Comparison of ENCODE assay signal across 7 mouse cellular contexts in the genomic region with DNA sequence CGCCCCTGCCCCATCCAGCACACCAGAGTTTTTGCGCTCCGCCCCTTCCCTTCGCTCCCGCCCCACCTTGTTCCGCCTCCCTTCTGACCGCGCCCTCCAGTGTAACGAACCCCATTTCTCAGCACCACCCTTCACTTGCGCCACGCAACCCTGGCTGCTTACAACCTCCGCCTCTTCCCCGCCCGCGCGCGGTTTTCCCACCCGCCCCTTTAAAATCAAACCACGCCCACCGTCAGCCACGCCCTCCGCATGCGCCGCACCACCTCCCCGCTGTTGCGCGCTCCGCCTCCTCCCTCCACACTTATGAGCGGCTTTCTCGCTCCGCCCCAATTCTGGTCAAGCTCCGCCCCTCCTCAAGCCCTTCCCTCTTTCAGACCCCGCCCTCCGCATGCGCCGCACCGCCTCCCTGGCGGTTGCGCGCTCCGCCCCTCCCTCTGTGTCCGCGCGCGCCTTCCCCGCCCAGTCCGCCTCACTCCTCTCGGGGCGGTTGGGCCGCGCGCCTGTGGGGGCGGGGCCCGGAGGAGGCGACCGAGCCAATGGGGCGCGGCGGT. TPM values are rescaled to one million over a fixed set of nuclear protein-coding genes. Genes with fewer than 3 reads are reported as not detected.
DNase-seq lines count a peak whose midpoint lies in the region; ATAC-seq lines count a peak whose summit lies in the region.

A gene (plus strand): TSS at position 476 of the 551 bp plus-strand sequence.

- H3K9me3 ChIP-seq in embryonic facial prominence, embryonic 11.5 days (replicated peaks; ENCODE audit: control insufficient read depth, low read length) = no peaks in the 10 kb centered on the region
- no peaks in the 10 kb centered on the region for H3K9me3 ChIP-seq in limb, embryonic 10.5 days (replicated peaks)
- no peaks in the 10 kb centered on the region for H3K9me3 ChIP-seq in midbrain, embryonic 13.5 days

- H3K4me2 ChIP-seq in embryonic facial prominence, embryonic 11.5 days (ENCODE audit: low read depth, low read length) = peak within 1 kb of the TSS; percentile 43
- peak within 1 kb of the TSS; percentile 78 for H3K4me2 ChIP-seq in midbrain, embryonic 13.5 days (replicated peaks)

- DNase-seq in adrenal gland, postnatal 14 days = peak; percentile 100
- DNase-seq in embryonic facial prominence, embryonic 11.5 days (ENCODE audit: low spot score) = peak; percentile 99
- DNase-seq in kidney, adult 11 months = peak; percentile 98
- DNase-seq in limb, embryonic 10.5 days (ENCODE audit: low spot score) = peak; percentile 99
- DNase-seq in spleen, adult 12 weeks (ENCODE audit: low spot score) = peak; percentile 98

- 0 out of 2 replicates have a peak within 1 kb of the TSS, but pooled peaks have one; percentile 52 for H3K27ac ChIP-seq in embryonic facial prominence, embryonic 11.5 days (replicated peaks; ENCODE audit: low read depth, low read length)
- peak within 1 kb of the TSS; percentile 91 for H3K27ac ChIP-seq in limb, embryonic 10.5 days
- peak within 1 kb of the TSS; percentile 73 for H3K27ac ChIP-seq in midbrain, embryonic 13.5 days

- peak within 1 kb of the TSS; percentile 81 for H3K9ac ChIP-seq in embryonic facial prominence, embryonic 11.5 days (replicated peaks; ENCODE audit: low read length)
- peak within 1 kb of the TSS; percentile 83 for H3K9ac ChIP-seq in midbrain, embryonic 13.5 days (replicated peaks)

- H3K4me3 ChIP-seq in embryonic facial prominence, embryonic 11.5 days (ENCODE audit: low read depth, low read length) = peak within 1 kb of the TSS; percentile 86
- H3K4me3 ChIP-seq in limb, embryonic 10.5 days = peak within 1 kb of the TSS; percentile 94
- peak within 1 kb of the TSS; percentile 68 for H3K4me3 ChIP-seq in midbrain, embryonic 13.5 days (replicated peaks)

- no peaks in the 10 kb centered on the region for H3K27me3 ChIP-seq in embryonic facial prominence, embryonic 11.5 days (ENCODE audit: control insufficient read depth, insufficient read depth, low read length)
- no peaks in the 10 kb centered on the region for H3K27me3 ChIP-seq in limb, embryonic 10.5 days (ENCODE audit: low read depth, poor library complexity, severe bottlenecking)
- no peaks in the 10 kb centered on the region for H3K27me3 ChIP-seq in midbrain, embryonic 13.5 days

- ATAC-seq in embryonic facial prominence, embryonic 11.5 days (replicated peaks; ENCODE audit: insufficient number of reproducible peaks, low FRiP score, low TSS enrichment, low read depth) = peak; percentile 98
- peak; percentile 83 for ATAC-seq in granulocyte monocyte progenitor cell, adult 5-6 weeks (replicated peaks; ENCODE audit: poor library complexity, severe bottlenecking)
- ATAC-seq in midbrain, embryonic 13.5 days = peak; percentile 94

- H3K4me1 ChIP-seq in embryonic facial prominence, embryonic 11.5 days (ENCODE audit: control insufficient read depth, insufficient read depth, low read length) = no peaks in the 10 kb centered on the region
- H3K4me1 ChIP-seq in limb, embryonic 10.5 days = peaks cover 15% of the 10 kb centered on the region
- peaks cover 11% of the 10 kb centered on the region for H3K4me1 ChIP-seq in midbrain, embryonic 13.5 days (replicated peaks)

- no peaks in the 10 kb centered on the region for H3K36me3 ChIP-seq in embryonic facial prominence, embryonic 11.5 days (replicated peaks; ENCODE audit: control insufficient read depth, insufficient read depth, low read depth, low read length)
- H3K36me3 ChIP-seq in limb, embryonic 10.5 days = peaks cover 15% of the 10 kb centered on the region
- peaks cover 9% of the 10 kb centered on the region; the same call in 1 of the 2 replicates for H3K36me3 ChIP-seq in midbrain, embryonic 13.5 days

- WGBS in embryonic facial prominence, embryonic 11.5 days = under 1% methylated on average over 51 of the region's 59 CpGs
- WGBS in limb, embryonic 10.5 days = under 1% methylated on average over 59 of the region's 59 CpGs
- WGBS in midbrain, embryonic 13.5 days = under 1% methylated on average over 58 of the region's 59 CpGs

RNA-seq across cellular contexts. Expression of the gene that starts here (rescaled TPM):
- 30.1 and 31.2 TPM in 2 replicates for total RNA-seq in adrenal gland, postnatal 14 days (2021)
- 33.4 and 41.3 TPM in 2 replicates for polyA plus RNA-seq in embryonic facial prominence, embryonic 11.5 days (2014; fragmentation: Nextera tagmentation; extraction: Ambion mirVana)
- total RNA-seq in granulocyte monocyte progenitor cell, adult 5-6 weeks (2014; fragmentation: Nextera tagmentation) = 36.6 and 44.6 TPM in 2 replicates
- 26.7 and 39.9 TPM in 2 replicates for total RNA-seq in granulocyte monocyte progenitor cell, adult 5-6 weeks (2017)
- polyA plus RNA-seq in limb, embryonic 10.5 days (2016; fragmentation: Nextera tagmentation; extraction: Ambion mirVana) = 34.4 and 36.7 TPM in 2 replicates
- 26.7 and 31.1 TPM in 2 replicates for polyA plus RNA-seq in midbrain, embryonic 13.5 days (2015; fragmentation: Nextera tagmentation; extraction: Ambion mirVana)

Comparison
In these comparisons a context has a peak if more than half of its experiments do, and no peak if none do; other contexts are left out.
1. Peak in every context shown above with its lines: DNase-seq, ATAC-seq, H3K4me3 ChIP-seq and H3K27ac ChIP-seq.